Mouse (Mus musculus) liver, embryonic 11.5 days (tissue): ENCODE measurements around the gene Neu1. TPM values are rescaled to one million over a fixed set of nuclear protein-coding genes. Genes with fewer than 3 reads are reported as not detected.

Source experiments
- ATAC-seq: fragments of 200-750 bp; cut with Nextera tagmentation; replicated peaks from 2 replicates; pipeline ENCODE4 v1.8.0; 2017; ENCODE audit warnings: moderate number of reproducible peaks, mild to moderate bottlenecking, moderate TSS enrichment, moderate library complexity; ENCODE audit not compliant: low FRiP score
- DNase-seq: peaks from one replicate; pipeline ENCODE4 v3.0.0-alpha.2; 2017; ENCODE audit warnings: low spot score
- H3K27ac ChIP-seq: fragments of 300-500 bp; sonication (generic); 2 replicates; pipeline ENCODE4 v1.5.1; 2014; ENCODE audit warnings: mild to moderate bottlenecking, low read depth, low read length, control low read depth
- H3K27me3 ChIP-seq: fragments of 300-500 bp; sonication (generic); replicated peaks from 2 replicates; pipeline ENCODE4 v1.6.1; 2014; ENCODE audit warnings: low read length, mixed read lengths; ENCODE audit not compliant: control insufficient read depth, insufficient read depth
- H3K36me3 ChIP-seq: fragments of 300-500 bp; sonication (generic); 2 replicates; pipeline ENCODE4 v1.6.1; 2014; ENCODE audit warnings: mild to moderate bottlenecking, low read length, moderate library complexity, mixed read lengths; ENCODE audit not compliant: control insufficient read depth, insufficient read depth
- H3K4me1 ChIP-seq: fragments of 300-500 bp; sonication (generic); replicated peaks from 2 replicates; pipeline ENCODE4 v1.6.1; 2014; ENCODE audit warnings: low read length, mixed read lengths; ENCODE audit not compliant: control insufficient read depth, insufficient read depth
- H3K4me2 ChIP-seq: fragments of 300-500 bp; sonication (generic); 2 replicates; pipeline ENCODE4 v1.6.1; 2014; ENCODE audit warnings: mild to moderate bottlenecking, control low read depth, moderate library complexity
- H3K4me3 ChIP-seq: fragments of 300-500 bp; sonication (generic); 2 replicates; pipeline ENCODE4 v1.5.1; 2014; ENCODE audit warnings: low read depth, low read length, control low read depth
- H3K9ac ChIP-seq: fragments of 300-500 bp; sonication (generic); 2 replicates; pipeline ENCODE4 v1.6.1; 2014; ENCODE audit warnings: low read depth, low read length, control low read depth
- H3K9me3 ChIP-seq: fragments of 300-500 bp; sonication (generic); 2 replicates; pipeline ENCODE4 v1.6.1; 2016; ENCODE audit warnings: low read length, inconsistent platforms, mixed read lengths; ENCODE audit not compliant: control insufficient read depth
- WGBS: fragments of 180-500 bp; shearing (Covaris S2); extraction: QIAGEN DNeasy Blood & Tissue Kit; methylation state at CpG from one replicate; pipeline ENCODE4 v1.1.7; 2014; 5-methylcytosine and 5-hydroxymethylcytosine counted together
- polyA plus RNA-seq: library from polyadenylated mRNA; unstranded; fragments of >200 nt; fragmentation: Nextera tagmentation; extraction: Ambion mirVana; gene quantifications from 2 replicates; pipeline ENCODE4 v1.2.1, GENCODE M21; 2014

Neu1 gene
- polyA plus RNA-seq: 24.4 and 26.4 TPM in 2 replicates

DNA sequence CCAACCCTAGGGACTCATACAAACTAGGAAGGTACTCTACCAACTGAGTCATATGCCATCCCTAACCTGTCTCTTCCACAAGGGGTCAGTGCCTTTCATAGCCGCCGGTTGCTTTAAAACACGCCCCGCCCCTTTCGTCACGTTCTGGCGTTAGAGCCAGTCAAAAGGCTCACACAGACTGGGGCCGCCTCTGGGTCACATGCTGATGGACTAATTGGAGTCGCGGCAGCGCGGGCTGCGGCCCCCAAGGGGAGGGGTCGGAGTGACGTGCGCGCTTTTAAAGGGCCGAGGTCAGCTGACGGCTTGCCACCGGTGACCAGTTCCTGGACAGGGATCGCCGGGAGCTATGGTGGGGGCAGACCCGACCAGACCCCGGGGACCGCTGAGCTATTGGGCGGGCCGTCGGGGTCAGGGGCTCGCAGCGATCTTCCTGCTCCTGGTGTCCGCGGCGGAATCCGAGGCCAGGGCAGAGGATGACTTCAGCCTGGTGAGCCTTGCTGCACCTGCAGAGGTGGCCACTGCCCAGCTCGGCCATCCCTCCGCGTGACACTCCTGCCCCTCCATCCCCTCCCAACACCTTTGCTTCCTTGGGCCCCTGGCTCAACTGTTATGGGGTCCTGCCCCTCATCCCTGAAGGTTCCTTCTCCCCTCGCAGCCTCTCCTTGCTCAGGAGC lies at the start of gene Neu1:
Gene Neu1 (plus strand): TSS at position 193 of the 674 bp plus-strand sequence.
- under 1% methylated on average over 38 of the region's 38 CpGs for WGBS

DNA sequence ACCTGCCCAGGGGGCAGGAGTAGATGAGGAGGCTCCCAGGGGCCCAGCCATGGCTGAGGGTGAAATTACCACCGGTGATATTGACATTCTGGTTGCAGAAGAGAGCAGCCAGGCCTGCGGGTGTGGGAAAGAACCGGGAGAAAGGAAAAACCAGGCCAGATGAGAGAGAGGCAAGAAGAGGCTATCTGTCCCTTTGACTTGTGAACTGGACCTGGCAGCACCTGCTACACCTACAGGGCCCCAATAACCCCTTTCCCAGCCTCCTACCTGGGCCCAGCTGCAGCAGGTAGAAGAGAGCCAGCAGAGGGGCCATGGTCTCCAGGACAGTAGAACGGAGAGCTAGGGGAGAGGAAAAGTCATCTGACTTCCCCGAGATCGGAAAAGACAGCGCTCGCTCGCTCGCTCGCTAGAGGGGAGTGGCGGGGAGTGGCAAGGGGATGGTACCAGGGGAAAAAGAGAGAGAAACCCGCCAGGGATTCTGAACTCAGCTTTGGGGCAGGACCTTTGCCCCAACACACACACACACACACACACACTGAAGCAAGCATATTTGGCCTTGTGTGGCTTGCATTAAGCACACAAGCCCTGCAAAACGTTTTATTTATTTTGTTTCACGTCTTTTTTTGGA lies 49.3 kb upstream of the Neu1 start, which contains the start of gene Gm20547:
Gene Gm20547 (minus strand): TSS at position 360 of the 628 bp plus-strand sequence.
- ATAC-seq: no peak; the same call in 1 of the 2 replicates
- Histone ChIP-seq H3K4me1 (peaks cover 12% of the 10 kb centered on the region; the same call in 1 of the 2 replicates), H3K4me2 (peak within 1 kb of the TSS; percentile 48), H3K4me3 (0 out of 2 replicates have a peak within 1 kb of the TSS, but pooled peaks have one; percentile 9), H3K9ac (no peak within 1 kb of the TSS; the same call in 1 of the 2 replicates), H3K36me3 (no peaks in the 10 kb centered on the region), H3K9me3 (no peaks in the 10 kb centered on the region), H3K27ac (no peak within 1 kb of the TSS), H3K27me3 (no peaks in the 10 kb centered on the region)
- DNase-seq: no peak
- WGBS: 17% methylated on average over 15 of the region's 15 CpGs

More for the DNA sequence above, at the start of gene Neu1:
- Histone ChIP-seq H3K36me3 (no peaks in the 10 kb centered on the region; the same call in 1 of the 2 replicates), H3K4me3 (peak within 1 kb of the TSS; percentile 67), H3K9me3 (no peaks in the 10 kb centered on the region), H3K9ac (peak within 1 kb of the TSS; percentile 82), H3K27me3 (no peaks in the 10 kb centered on the region), H3K4me2 (peak within 1 kb of the TSS; percentile 97), H3K4me1 (peaks cover 15% of the 10 kb centered on the region), H3K27ac (peak within 1 kb of the TSS; percentile 28; the same call in 1 of the 2 replicates)
- peak; percentile 93 for DNase-seq
- peak; percentile 95 for ATAC-seq

DNA sequence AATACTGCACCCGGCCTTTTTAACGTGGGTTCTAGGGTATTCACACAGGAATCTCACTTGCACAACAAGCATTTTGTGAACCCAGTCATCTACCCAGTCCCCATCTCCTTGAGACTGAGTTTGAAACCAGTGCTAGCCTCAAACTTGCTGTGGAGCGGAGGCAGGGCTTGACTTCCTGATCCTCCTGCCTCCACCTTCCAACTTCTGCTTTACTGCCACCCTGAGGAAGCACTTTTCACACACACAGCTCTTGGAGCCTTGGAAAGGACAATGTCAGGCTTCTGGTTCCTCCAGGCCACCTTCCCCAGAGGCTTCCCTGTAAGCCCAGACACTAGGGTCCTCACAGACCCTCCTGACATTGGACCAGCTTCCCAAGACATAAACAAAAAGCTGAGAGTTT lies 47.7 kb upstream of the Neu1 start:
- H3K4me2 ChIP-seq: no peak overlapping the region
- H3K9me3 ChIP-seq: no peaks in the 10 kb centered on the region
- DNase-seq (no peak), ATAC-seq (no peak)
- H3K27ac ChIP-seq: no peak overlapping the region
- H3K4me1 ChIP-seq: peaks cover 12% of the 10 kb centered on the region; the same call in 1 of the 2 replicates
- no peak overlapping the region; the same call in 1 of the 2 replicates for H3K9ac ChIP-seq
- no peak overlapping the region for H3K4me3 ChIP-seq
- no peaks in the 10 kb centered on the region for H3K27me3 ChIP-seq
- 60% methylated on average over 3 of the region's 3 CpGs for WGBS
- H3K36me3 ChIP-seq: no peaks in the 10 kb centered on the region

DNA sequence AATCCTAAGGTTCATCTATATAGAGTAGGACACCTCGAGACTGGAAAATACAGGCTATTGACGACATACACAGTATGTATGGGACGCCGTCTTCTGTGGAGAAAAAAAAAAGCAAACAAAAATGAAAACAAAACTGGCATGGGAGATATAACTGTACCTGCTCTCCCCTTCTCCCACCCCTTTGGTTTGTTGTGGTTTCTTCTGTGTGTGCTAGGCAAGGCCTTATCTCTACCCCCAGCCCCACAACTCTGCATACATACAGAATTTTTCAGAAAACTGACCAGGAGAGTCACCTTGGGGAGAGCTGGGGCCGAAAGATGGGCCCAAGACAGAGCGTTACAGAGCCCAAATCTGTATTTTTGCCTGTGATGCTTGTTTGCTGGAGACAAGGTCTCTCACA lies 46.3 kb upstream of the Neu1 start:
- Histone ChIP-seq H3K27ac (no peak overlapping the region), H3K9ac (no peak overlapping the region), H3K4me3 (no peak overlapping the region), H3K9me3 (no peaks in the 10 kb centered on the region), H3K27me3 (no peaks in the 10 kb centered on the region), H3K4me1 (peaks cover 9% of the 10 kb centered on the region; the same call in 1 of the 2 replicates), H3K36me3 (no peaks in the 10 kb centered on the region), H3K4me2 (0 out of 2 replicates have a peak overlapping the region, but pooled peaks have one; percentile 20)
- ATAC-seq (no peak), DNase-seq (no peak)
- WGBS: 62% methylated on average over 6 of the region's 6 CpGs

DNA sequence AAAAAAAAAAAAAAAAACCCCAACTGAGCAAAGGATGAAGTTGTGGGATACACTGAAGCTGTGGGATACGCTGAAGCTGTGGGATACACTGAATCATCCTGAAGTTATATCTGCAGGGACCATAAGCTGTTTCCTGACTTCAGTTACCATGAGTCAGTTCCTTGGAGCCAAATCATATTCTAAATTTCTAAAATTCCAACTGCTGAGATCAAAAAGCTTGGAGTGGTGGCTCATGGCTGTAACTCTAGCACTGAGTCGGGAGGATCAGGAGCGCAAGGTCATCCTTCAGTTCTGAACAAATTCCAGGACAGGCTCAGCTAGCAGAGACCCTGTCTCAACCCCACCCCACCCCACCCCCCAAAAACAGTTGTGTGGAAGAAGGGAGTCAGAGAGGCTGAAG lies 45.4 kb upstream of the Neu1 start:
- WGBS: 79% methylated on average over 3 of the region's 3 CpGs
- no peak for DNase-seq
- no peaks in the 10 kb centered on the region for H3K36me3 ChIP-seq
- H3K27me3 ChIP-seq: no peaks in the 10 kb centered on the region
- no peak overlapping the region for H3K9ac ChIP-seq
- H3K4me1 ChIP-seq: peaks cover 9% of the 10 kb centered on the region; the same call in 1 of the 2 replicates
- no peak overlapping the region for H3K4me2 ChIP-seq
- H3K9me3 ChIP-seq: no peaks in the 10 kb centered on the region
- ATAC-seq: no peak
- no peak overlapping the region for H3K4me3 ChIP-seq
- no peak overlapping the region for H3K27ac ChIP-seq

DNA sequence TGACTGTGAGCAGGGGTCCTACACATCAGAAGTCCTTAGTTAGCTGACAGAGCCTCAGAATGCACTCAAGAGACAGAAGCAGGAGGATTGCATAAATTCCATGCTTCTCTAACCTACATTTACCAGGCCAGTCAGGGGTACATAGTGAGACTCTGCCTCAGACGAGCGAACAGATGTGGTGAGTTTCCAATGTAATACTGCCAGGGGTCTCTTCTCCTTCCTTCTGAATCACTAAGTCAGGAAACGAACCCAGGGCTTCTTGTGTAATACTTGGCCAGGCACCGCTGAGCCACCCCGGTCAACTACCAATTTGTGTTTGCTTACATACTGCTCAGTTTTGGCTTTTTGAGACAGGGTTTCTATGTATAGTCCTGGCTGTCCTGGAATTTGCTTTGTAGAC lies 43.1 kb upstream of the Neu1 start:
- Histone ChIP-seq H3K27ac (no peak overlapping the region), H3K4me2 (no peak overlapping the region), H3K4me3 (no peak overlapping the region), H3K27me3 (no peaks in the 10 kb centered on the region), H3K4me1 (peaks cover 7% of the 10 kb centered on the region; the same call in 1 of the 2 replicates), H3K36me3 (no peaks in the 10 kb centered on the region), H3K9me3 (no peaks in the 10 kb centered on the region), H3K9ac (no peak overlapping the region)
- DNase-seq (no peak), ATAC-seq (no peak)
- WGBS: 78% methylated on average over 5 of the region's 5 CpGs

DNA sequence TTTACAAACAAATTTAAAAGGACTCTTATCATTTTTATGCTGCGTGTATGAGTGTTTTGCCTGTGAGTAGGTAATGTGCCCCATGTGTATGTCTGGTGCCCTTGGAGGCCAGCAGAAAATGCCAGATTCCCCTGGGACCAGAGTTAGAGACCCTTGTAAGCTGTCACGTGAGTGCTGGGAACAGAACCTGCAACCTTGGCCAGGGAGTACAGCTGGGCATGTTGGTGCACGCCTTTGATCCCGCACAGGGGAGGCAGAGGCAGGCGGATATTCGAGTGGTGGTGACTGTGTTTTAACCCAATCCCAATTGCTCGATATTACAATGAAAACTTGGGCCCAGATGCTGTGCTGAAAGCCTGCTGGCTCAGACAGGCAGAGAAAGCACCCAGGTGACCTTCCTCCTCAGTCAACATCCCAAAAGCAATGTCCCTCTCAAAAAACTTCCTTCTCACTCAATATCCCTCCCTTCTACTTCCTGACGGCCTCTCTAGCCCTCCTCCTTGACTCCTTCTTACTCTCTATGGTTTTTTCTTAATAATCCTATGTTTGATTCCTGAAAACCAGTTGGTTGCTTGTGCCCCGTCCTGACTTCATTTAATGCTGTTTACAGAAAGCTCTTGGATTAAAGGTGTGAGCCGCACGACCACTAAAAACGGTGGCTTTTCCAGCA lies 40.8 kb upstream of the Neu1 start:
- DNase-seq (no peak), ATAC-seq (no peak)
- no peaks in the 10 kb centered on the region for H3K27me3 ChIP-seq
- WGBS: 85% methylated on average over 12 of the region's 12 CpGs
- H3K4me1 ChIP-seq: peaks cover 13% of the 10 kb centered on the region
- no peak overlapping the region for H3K9ac ChIP-seq
- H3K36me3 ChIP-seq: no peaks in the 10 kb centered on the region
- H3K27ac ChIP-seq: no peak overlapping the region
- H3K9me3 ChIP-seq: no peaks in the 10 kb centered on the region
- H3K4me3 ChIP-seq: no peak overlapping the region
- no peak overlapping the region for H3K4me2 ChIP-seq

DNA sequence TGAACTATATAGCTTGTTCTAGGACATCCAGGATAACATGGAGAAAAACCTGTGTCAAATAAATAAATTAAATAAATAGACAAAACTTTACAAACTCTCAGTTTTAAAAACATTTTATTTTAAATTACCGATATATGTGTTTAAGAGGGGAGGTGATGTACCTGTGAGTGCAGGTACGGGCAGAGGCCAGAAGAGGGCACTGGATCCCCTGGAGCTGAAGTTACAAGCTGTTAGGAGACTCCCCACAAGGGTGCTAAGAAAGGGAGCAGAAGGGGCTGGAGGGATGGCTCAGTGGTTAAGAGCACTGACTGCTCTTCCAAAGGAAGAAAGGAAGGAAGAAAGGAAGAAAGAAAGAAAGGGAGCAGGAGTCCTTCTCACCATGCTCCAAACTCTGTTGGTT lies 39.7 kb upstream of the Neu1 start:
- Histone ChIP-seq H3K9me3 (peaks cover 3% of the 10 kb centered on the region; the same call in 1 of the 2 replicates), H3K9ac (no peak overlapping the region), H3K27ac (no peak overlapping the region), H3K4me2 (no peak overlapping the region), H3K4me3 (no peak overlapping the region), H3K4me1 (peaks cover 21% of the 10 kb centered on the region), H3K36me3 (peaks cover 4% of the 10 kb centered on the region), H3K27me3 (no peaks in the 10 kb centered on the region)
- no peak for ATAC-seq
- 92% methylated on average over 2 of the region's 2 CpGs for WGBS
- no peak for DNase-seq
